Mouse (Mus musculus) MEL (cell line): ENCODE data around the gene Adam11.

Experiments
- CHD1 ChIP-seq: IDR thresholded peaks from 2 replicates; pipeline ENCODE4 v1.6.1; 2012; ENCODE audit warnings: low read depth, mild to moderate bottlenecking, inconsistent platforms, low read length, improper control_type of control experiment
- CTCF ChIP-seq, 3 experiments: IDR thresholded peaks in 2 of 3; conservative IDR thresholded peaks in 1 of 3; 2 replicates each; pipeline ENCODE4 v1.5.1; 2011 to 2012; ENCODE audit warnings: low read length in 3 of 3, low read depth in 2 of 3, mild to moderate bottlenecking in 2 of 3, improper control_type of control experiment in 1 of 3, inconsistent platforms in 1 of 3, mixed read lengths in 1 of 3, moderate library complexity in 1 of 3; ENCODE audit not compliant: control insufficient read depth in 1 of 3, insufficient read depth in 1 of 3, poor library complexity in 1 of 3, severe bottlenecking in 1 of 3
- HCFC1 ChIP-seq: IDR thresholded peaks from 2 replicates; pipeline ENCODE4 v1.6.1; 2012; ENCODE audit warnings: low read depth, mild to moderate bottlenecking, inconsistent platforms, low read length, improper control_type of control experiment, moderate library complexity
- MEF2A ChIP-seq: IDR thresholded peaks from 2 replicates; pipeline ENCODE4 v1.6.1; 2014; ENCODE audit warnings: low read depth, mild to moderate bottlenecking, inconsistent platforms, low read length, improper control_type of control experiment; ENCODE audit not compliant: poor library complexity, insufficient replicate concordance, severe bottlenecking; ENCODE audit errors: extremely low read depth
- POLR2A ChIP-seq, 2 experiments: IDR thresholded peaks; 2 replicates each; pipeline ENCODE4 v1.6.1; 2011 to 2012; ENCODE audit warnings: low read length in 2 of 2, mild to moderate bottlenecking in 2 of 2, control low read depth in 1 of 2, improper control_type of control experiment in 1 of 2, low read depth in 1 of 2, moderate library complexity in 1 of 2; ENCODE audit not compliant: control insufficient read depth in 1 of 2, insufficient read depth in 1 of 2, poor library complexity in 1 of 2
- SMC3 ChIP-seq: IDR thresholded peaks from 2 replicates; pipeline ENCODE4 v1.6.1; 2011; ENCODE audit warnings: low read depth, low read length, improper control_type of control experiment
- USF1 ChIP-seq: IDR thresholded peaks from 2 replicates; pipeline ENCODE4 v1.6.1; 2014; ENCODE audit warnings: low read depth, mild to moderate bottlenecking, inconsistent platforms, low read length, improper control_type of control experiment, moderate library complexity

DNA sequence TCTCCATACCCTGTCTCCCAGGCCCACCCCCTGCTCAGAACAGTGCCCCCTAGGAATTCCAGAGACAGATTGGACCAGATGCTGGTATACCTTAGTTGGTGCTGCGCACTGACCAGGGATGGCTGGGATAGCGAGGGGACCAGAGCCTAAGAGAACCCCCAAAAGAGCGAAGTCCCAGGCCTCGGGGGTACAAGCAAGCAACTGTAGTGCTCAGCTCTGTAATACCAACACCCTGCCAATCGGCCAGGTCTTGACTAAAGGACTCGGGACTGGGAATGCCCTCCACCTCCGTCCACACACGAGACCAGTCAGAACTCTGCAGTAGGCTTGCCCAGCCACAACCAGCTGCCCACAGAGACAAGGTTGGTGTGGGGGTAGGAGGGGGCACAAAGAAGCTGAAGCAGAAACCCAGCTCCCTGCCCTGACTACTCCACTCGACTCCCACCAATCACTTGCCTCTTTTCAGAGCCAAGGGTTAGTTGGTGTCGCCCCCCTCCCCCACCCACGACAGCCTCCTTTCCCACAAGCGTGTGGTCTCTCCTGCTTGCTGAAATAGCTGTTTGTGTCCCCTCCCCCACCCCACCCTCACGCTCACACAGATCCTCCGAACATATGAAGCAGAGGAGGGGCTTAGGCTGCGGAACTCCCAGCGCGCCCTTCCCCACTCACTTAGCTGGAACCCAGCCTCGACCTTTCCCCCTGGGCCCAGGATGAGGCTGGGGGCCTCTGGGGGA lies 7.5 kb upstream of the Adam11 start:
- TF ChIP-seq SMC3 (no peak), POLR2A (IDR thresholded peaks at IDR 0.05; ENCODE audit: control insufficient read depth in 1 of 2, insufficient read depth in 1 of 2, low read depth in 1 of 2, low read length in 2 of 2, poor library complexity in 1 of 2) (no peak), CTCF (IDR thresholded peaks at IDR 0.05 in 2 of 3, conservative IDR thresholded peaks at IDR 0.05 in 1 of 3; ENCODE audit: control insufficient read depth in 1 of 3, insufficient read depth in 1 of 3, low read depth in 2 of 3, low read length in 3 of 3, poor library complexity in 1 of 3, severe bottlenecking in 1 of 3) (no peak), CHD1 (no peak), MEF2A (no peak), HCFC1 (no peak), USF1 (no peak)
